Mouse (Mus musculus) urinary bladder, postnatal 10 days (tissue): ENCODE data around the gene Eef1akmt1.

ENCODE experiments used
- DNase-seq: peaks from one replicate; pipeline ENCODE4 v3.0.0; 2022; ENCODE audit warnings: low spot score

Eef1akmt1 gene

GRCm38 (mm10) chr14:57546557-57547021, 24.8 kb downstream of the Eef1akmt1 start:
- DNase-seq: no peak

GRCm38 (mm10) chr14:57546131-57546530, 25.3 kb downstream of the Eef1akmt1 start:
- no peak for DNase-seq

GRCm38 (mm10) chr14:57545526-57545925, 25.9 kb downstream of the Eef1akmt1 start:
- no peak for DNase-seq

GRCm38 (mm10) chr14:57543420-57544039, 27.9 kb downstream of the Eef1akmt1 start:
- DNase-seq: no peak

GRCm38 (mm10) chr14:57542231-57542630, 29.2 kb downstream of the Eef1akmt1 start:
- DNase-seq: no peak

- DNase-seq: no peak
Observed at GRCm38 (mm10) chr14:57540683-57541082, 30.7 kb downstream of the Eef1akmt1 start.

GRCm38 (mm10) chr14:57537261-57538015, 34.0 kb downstream of the Eef1akmt1 start:
- no peak for DNase-seq

- no peak for DNase-seq
Observed at GRCm38 (mm10) chr14:57536820-57537219, 34.6 kb downstream of the Eef1akmt1 start.

GRCm38 (mm10) chr14:57535646-57536045, 35.8 kb downstream of the Eef1akmt1 start:
- DNase-seq: no peak

GRCm38 (mm10) chr14:57534961-57535360, 36.5 kb downstream of the Eef1akmt1 start:
- DNase-seq: no peak

GRCm38 (mm10) chr14:57534346-57534745, 37.1 kb downstream of the Eef1akmt1 start:
- no peak for DNase-seq

- DNase-seq: no peak
Observed at GRCm38 (mm10) chr14:57533841-57534240, 37.6 kb downstream of the Eef1akmt1 start.

- DNase-seq: no peak
Observed at GRCm38 (mm10) chr14:57533214-57533613, 38.2 kb downstream of the Eef1akmt1 start.

GRCm38 (mm10) chr14:57532577-57532976, 38.8 kb downstream of the Eef1akmt1 start:
- no peak for DNase-seq

- DNase-seq: no peak
Observed at GRCm38 (mm10) chr14:57529786-57530515, 41.5 kb downstream of the Eef1akmt1 start.

- no peak for DNase-seq
Observed at GRCm38 (mm10) chr14:57529086-57529785, 42.2 kb downstream of the Eef1akmt1 start.

- no peak for DNase-seq
Observed at GRCm38 (mm10) chr14:57527598-57527997, 43.8 kb downstream of the Eef1akmt1 start.

- DNase-seq: no peak
Observed at GRCm38 (mm10) chr14:57527122-57527521, 44.3 kb downstream of the Eef1akmt1 start.

GRCm38 (mm10) chr14:57526050-57526623, 45.3 kb downstream of the Eef1akmt1 start:
- no peak for DNase-seq

- no peak for DNase-seq
Observed at GRCm38 (mm10) chr14:57525388-57526049, 45.9 kb downstream of the Eef1akmt1 start.

GRCm38 (mm10) chr14:57524671-57525387, 46.6 kb downstream of the Eef1akmt1 start, which contains the start of gene Il17d:
Gene Il17d (plus strand): TSS chr14:57524777.
- no peak for DNase-seq
